Mouse (Mus musculus) CH12.LX (cell line): ENCODE measurements at regions not wholly inside any gene's neighbourhood (a gene's known extent, or its start where the extent isn't known, plus 50 kb on each side); places are given as distances from the start of the nearest gene placed in this dataset.

Experiments
- EP300 ChIP-seq: IDR thresholded peaks from 2 replicates; pipeline ENCODE4 v1.6.1; 2011; ENCODE audit warnings: low read length, improper control_type of control experiment
- GABPA ChIP-seq: IDR thresholded peaks from 2 replicates; pipeline ENCODE4 v1.6.1; 2012; ENCODE audit warnings: low read depth, low read length, improper control_type of control experiment, inconsistent platforms; ENCODE audit not compliant: insufficient replicate concordance
- KAT2A ChIP-seq: IDR thresholded peaks from 2 replicates; pipeline ENCODE4 v1.6.1; 2012; ENCODE audit warnings: low read length, improper control_type of control experiment, inconsistent platforms; ENCODE audit not compliant: insufficient replicate concordance
- POLR2AphosphoS2 ChIP-seq: IDR thresholded peaks from 2 replicates; pipeline ENCODE4 v1.6.1; 2011; ENCODE audit warnings: low read depth, low read length, improper control_type of control experiment
- USF1 ChIP-seq: IDR thresholded peaks from 2 replicates; pipeline ENCODE4 v1.6.1; 2014; ENCODE audit warnings: low read depth, mild to moderate bottlenecking, inconsistent platforms, low read length, improper control_type of control experiment
- ZMIZ1 ChIP-seq: IDR thresholded peaks from 2 replicates; pipeline ENCODE4 v1.6.1; 2012; ENCODE audit warnings: low read depth, mild to moderate bottlenecking, inconsistent platforms, low read length, improper control_type of control experiment

GRCm38 (mm10) chr11:41493277-41493676, 507.4 kb downstream of the Gabrg2 start:
- no peak for TF ChIP-seq GABPA
- no peak for TF ChIP-seq POLR2AphosphoS2
- TF ChIP-seq EP300: no peak
- no peak for TF ChIP-seq ZMIZ1
- TF ChIP-seq KAT2A: no peak
- TF ChIP-seq USF1: no peak
